Mouse (Mus musculus): ENCODE data around the gene Cyp24a1. TPM values are rescaled to one million over a fixed set of nuclear protein-coding genes. Genes with fewer than 3 reads are reported as not detected.

Gene Cyp24a1
- total and polyA plus RNA-seq, 2 experiments, result not detected

DNA sequence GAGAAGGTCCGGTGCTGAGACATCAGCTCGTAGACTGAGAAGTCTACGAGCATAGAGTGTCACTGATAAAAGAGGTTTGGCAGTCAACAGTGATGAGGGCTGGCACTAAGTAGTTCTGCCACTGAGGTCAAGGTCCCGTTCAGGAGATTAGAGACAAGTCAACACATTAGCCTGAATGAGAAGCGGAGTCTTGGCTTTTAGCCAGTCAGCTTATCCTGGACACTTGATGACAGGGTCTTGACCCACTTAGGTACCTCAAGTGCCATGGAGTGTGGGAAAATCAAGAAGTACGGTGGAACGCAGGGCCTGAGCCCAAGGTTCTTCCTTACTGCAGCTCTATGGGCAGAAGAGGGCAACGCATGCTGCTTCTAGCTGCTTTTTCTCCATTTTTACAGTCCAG, 20.3 kb downstream of the Cyp24a1 start:
- no peak for TF ChIP-seq CTCF (IDR thresholded peaks at IDR 0.05; ENCODE audit: low read depth, low read length)
- TF ChIP-seq POLR2A (IDR thresholded peaks at IDR 0.05; ENCODE audit: extremely low read depth, insufficient read depth, low read length), result no peak

DNA sequence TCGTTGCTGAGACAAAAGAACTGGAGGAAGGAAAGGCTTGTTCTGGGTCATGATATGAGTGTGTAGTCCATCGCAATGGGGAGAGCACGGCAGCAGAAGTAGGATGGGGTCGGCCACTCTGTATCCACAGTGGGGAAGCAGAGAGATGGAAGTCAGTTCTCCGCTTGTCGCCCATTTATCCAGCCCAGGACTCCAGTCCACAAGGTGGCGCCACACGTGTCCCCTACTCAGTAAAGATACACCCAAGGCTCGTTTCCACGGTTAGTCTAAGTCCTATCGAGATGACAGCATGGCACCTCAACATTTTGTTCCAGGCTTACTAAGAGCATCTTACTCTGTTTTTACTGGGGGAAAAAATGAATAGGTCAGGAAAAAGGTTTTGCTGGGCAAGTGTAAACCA, 20.7 kb downstream of the Cyp24a1 start:
- 74% methylated on average over 11 of the region's 11 CpGs for WGBS
- H3K9ac ChIP-seq (ENCODE audit: low read depth, low read length), result no peak overlapping the region
- no peaks in the 10 kb centered on the region for H3K36me3 ChIP-seq (ENCODE audit: control insufficient read depth, insufficient read depth, low read length)
- no peak overlapping the region for H3K4me3 ChIP-seq (ENCODE audit: insufficient read depth, low read depth, low read length)
- DNase-seq (ENCODE audit: extremely low read depth, low read depth, low spot score), result no peak
- no peaks in the 10 kb centered on the region for H3K27me3 ChIP-seq (ENCODE audit: control insufficient read depth, insufficient read depth, low read length)
- H3K79me2 ChIP-seq (ENCODE audit: control insufficient read depth, insufficient read depth, low read length), result no peaks in the 10 kb centered on the region
- H3K4me1 ChIP-seq (ENCODE audit: control insufficient read depth, insufficient read depth, low read length), result 0 out of 2 replicates have a peak, but pooled peaks cover 1% of the 10 kb centered on the region
- TF ChIP-seq POLR2A (IDR thresholded peaks at IDR 0.05; ENCODE audit: extremely low read depth, insufficient read depth, low read length), result no peak
- peak; percentile 62 for TF ChIP-seq CTCF (IDR thresholded peaks at IDR 0.05; ENCODE audit: low read depth, low read length)
- no peak overlapping the region for H3K27ac ChIP-seq (replicated peaks; ENCODE audit: insufficient read depth, low read depth, low read length)

More for the DNA sequence above, 20.3 kb downstream of the Cyp24a1 start:
- Histone ChIP-seq H3K4me1 (ENCODE audit: control insufficient read depth, insufficient read depth, low read length) (0 out of 2 replicates have a peak, but pooled peaks cover 1% of the 10 kb centered on the region), H3K36me3 (ENCODE audit: control insufficient read depth, insufficient read depth, low read length) (no peaks in the 10 kb centered on the region), H3K27me3 (ENCODE audit: control insufficient read depth, insufficient read depth, low read length) (no peaks in the 10 kb centered on the region), H3K9ac (ENCODE audit: low read depth, low read length) (no peak overlapping the region), H3K4me3 (ENCODE audit: insufficient read depth, low read depth, low read length) (no peak overlapping the region), H3K79me2 (ENCODE audit: control insufficient read depth, insufficient read depth, low read length) (no peaks in the 10 kb centered on the region), H3K27ac (replicated peaks; ENCODE audit: insufficient read depth, low read depth, low read length) (no peak overlapping the region)
- DNase-seq (ENCODE audit: extremely low read depth, low read depth, low spot score), result peak; percentile 69
- WGBS, result 43% methylated on average over 8 of the region's 8 CpGs

DNA sequence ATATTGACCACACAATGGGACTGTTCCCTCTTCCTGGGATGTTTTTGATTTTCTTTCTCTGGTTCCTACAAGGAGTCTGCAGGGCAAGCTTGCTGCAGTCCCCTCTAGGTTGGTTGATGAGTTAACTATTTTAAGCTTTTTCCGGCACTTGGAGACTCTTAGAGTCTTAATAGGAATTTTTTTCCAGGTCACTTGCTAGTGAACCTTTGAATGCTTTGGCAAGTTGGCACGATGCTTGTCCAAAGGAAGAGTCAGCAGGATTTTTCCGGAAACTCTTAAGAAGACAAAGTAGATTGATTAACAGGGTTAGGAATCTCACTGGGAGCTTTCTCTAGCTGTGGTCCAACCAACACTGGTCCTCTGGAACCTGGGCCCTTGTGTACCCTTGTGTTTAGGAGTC, 21.8 kb downstream of the Cyp24a1 start:
- H3K9ac ChIP-seq (ENCODE audit: low read depth, low read length), result no peak overlapping the region
- TF ChIP-seq CTCF (IDR thresholded peaks at IDR 0.05; ENCODE audit: low read depth, low read length), result no peak
- TF ChIP-seq POLR2A (IDR thresholded peaks at IDR 0.05; ENCODE audit: extremely low read depth, insufficient read depth, low read length), result no peak
- 83% methylated on average over 3 of the region's 3 CpGs for WGBS
- no peaks in the 10 kb centered on the region for H3K79me2 ChIP-seq (ENCODE audit: control insufficient read depth, insufficient read depth, low read length)
- H3K27me3 ChIP-seq (ENCODE audit: control insufficient read depth, insufficient read depth, low read length), result no peaks in the 10 kb centered on the region
- H3K36me3 ChIP-seq (ENCODE audit: control insufficient read depth, insufficient read depth, low read length), result no peaks in the 10 kb centered on the region
- 0 out of 2 replicates have a peak, but pooled peaks cover 1% of the 10 kb centered on the region for H3K4me1 ChIP-seq (ENCODE audit: control insufficient read depth, insufficient read depth, low read length)
- H3K4me3 ChIP-seq (ENCODE audit: insufficient read depth, low read depth, low read length), result no peak overlapping the region
- H3K27ac ChIP-seq (replicated peaks; ENCODE audit: insufficient read depth, low read depth, low read length), result no peak overlapping the region
- no peak for DNase-seq (ENCODE audit: extremely low read depth, low read depth, low spot score)

DNA sequence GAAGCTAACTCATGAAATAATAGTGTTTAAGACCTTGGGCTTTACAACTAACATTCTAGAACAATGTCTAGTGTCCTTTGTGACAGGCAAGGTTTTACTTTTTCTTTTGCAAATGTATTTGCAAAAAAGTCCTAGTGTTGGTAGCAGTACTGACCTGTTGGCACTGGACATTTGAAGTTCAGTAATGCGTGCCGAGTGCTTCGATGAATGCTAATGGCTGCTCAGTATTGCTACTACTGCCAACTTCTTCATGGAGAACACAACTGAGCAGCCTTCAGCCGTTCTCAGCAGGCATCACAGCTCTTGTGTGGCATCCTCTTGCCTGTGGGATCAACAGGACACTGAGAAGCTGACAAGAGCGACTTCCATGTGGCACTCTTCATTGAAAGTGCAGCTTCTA, 22.8 kb downstream of the Cyp24a1 start:
- no peaks in the 10 kb centered on the region for H3K36me3 ChIP-seq (ENCODE audit: control insufficient read depth, insufficient read depth, low read length)
- no peak overlapping the region for H3K27ac ChIP-seq (replicated peaks; ENCODE audit: insufficient read depth, low read depth, low read length)
- H3K9ac ChIP-seq (ENCODE audit: low read depth, low read length), result no peak overlapping the region
- H3K79me2 ChIP-seq (ENCODE audit: control insufficient read depth, insufficient read depth, low read length), result no peaks in the 10 kb centered on the region
- H3K27me3 ChIP-seq (ENCODE audit: control insufficient read depth, insufficient read depth, low read length), result no peaks in the 10 kb centered on the region
- H3K4me3 ChIP-seq (ENCODE audit: insufficient read depth, low read depth, low read length), result no peak overlapping the region
- H3K4me1 ChIP-seq (ENCODE audit: control insufficient read depth, insufficient read depth, low read length), result peaks cover 3% of the 10 kb centered on the region; the same call in 1 of the 2 replicates
- TF ChIP-seq POLR2A (IDR thresholded peaks at IDR 0.05; ENCODE audit: extremely low read depth, insufficient read depth, low read length) (no peak), CTCF (IDR thresholded peaks at IDR 0.05; ENCODE audit: low read depth, low read length) (no peak)
- 96% methylated on average over 5 of the region's 5 CpGs for WGBS
- no peak for DNase-seq (ENCODE audit: extremely low read depth, low read depth, low spot score)

DNA sequence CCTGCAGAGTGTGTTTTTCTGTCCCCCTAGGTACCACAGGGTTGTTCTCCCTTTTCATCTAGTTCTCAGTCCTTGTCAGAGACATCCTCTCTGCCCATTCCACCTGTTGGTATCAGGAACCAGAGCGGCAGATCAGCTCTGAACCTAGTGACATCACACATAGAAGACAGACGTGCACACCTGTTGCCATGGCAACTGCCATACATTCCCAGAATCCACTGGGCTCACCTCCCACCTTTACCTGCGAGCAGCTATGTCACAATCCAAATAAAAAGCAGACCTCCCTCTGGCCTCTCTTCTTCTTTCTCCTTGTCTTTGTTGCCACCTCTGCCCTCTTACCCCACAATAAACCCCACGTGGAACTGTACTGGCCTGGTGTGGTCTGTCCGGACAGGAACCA, 26.4 kb downstream of the Cyp24a1 start:
- DNase-seq (ENCODE audit: extremely low read depth, low read depth, low spot score), result no peak
- Histone ChIP-seq H3K27me3 (ENCODE audit: control insufficient read depth, insufficient read depth, low read length) (no peaks in the 10 kb centered on the region), H3K4me1 (ENCODE audit: control insufficient read depth, insufficient read depth, low read length) (peaks cover 1% of the 10 kb centered on the region; the same call in 1 of the 2 replicates), H3K4me3 (ENCODE audit: insufficient read depth, low read depth, low read length) (no peak overlapping the region), H3K9ac (ENCODE audit: low read depth, low read length) (no peak overlapping the region), H3K27ac (replicated peaks; ENCODE audit: insufficient read depth, low read depth, low read length) (no peak overlapping the region), H3K79me2 (ENCODE audit: control insufficient read depth, insufficient read depth, low read length) (no peaks in the 10 kb centered on the region), H3K36me3 (ENCODE audit: control insufficient read depth, insufficient read depth, low read length) (no peaks in the 10 kb centered on the region)
- TF ChIP-seq CTCF (IDR thresholded peaks at IDR 0.05; ENCODE audit: low read depth, low read length) (no peak), POLR2A (IDR thresholded peaks at IDR 0.05; ENCODE audit: extremely low read depth, insufficient read depth, low read length) (no peak)
- WGBS, result 91% methylated on average over 5 of the region's 5 CpGs

DNA sequence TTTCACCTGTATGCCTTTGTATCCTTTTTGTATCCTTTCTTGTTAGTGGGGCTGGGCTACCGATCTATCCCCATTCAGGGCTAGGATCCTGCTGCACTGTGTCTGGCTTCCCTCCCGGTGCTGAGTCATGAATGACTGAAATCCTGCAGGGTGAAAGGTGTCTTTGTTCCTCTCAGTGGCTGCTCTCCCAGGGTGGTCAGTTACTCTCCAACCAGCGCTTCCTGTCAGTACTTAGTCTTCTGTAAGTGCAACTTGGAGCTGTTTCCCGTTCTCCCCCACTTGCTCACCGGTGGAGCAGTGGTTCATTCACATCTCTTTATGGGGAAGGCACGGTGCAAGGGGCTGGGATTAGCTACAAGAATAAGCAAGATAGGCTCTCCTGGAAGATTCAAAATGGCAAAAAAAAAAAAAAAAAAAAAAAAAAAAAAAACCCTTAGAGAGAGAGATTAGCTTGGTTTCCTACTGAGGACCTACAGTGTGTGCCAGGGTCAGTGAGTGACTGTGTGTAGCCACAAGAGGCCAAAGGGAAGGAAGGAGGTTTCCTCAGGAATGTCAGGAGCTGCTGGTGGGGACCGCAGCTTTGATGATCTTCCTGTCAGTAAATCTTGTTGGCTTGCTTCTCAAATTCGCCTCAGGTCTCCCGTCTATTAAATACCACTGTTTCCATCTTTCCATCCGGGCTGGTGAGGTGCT, 27.2 kb downstream of the Cyp24a1 start:
- H3K36me3 ChIP-seq (ENCODE audit: control insufficient read depth, insufficient read depth, low read length), result no peaks in the 10 kb centered on the region
- no peaks in the 10 kb centered on the region for H3K27me3 ChIP-seq (ENCODE audit: control insufficient read depth, insufficient read depth, low read length)
- H3K4me3 ChIP-seq (ENCODE audit: insufficient read depth, low read depth, low read length), result no peak overlapping the region
- H3K9ac ChIP-seq (ENCODE audit: low read depth, low read length), result no peak overlapping the region
- peak; percentile 69 for DNase-seq (ENCODE audit: extremely low read depth, low read depth, low spot score)
- H3K27ac ChIP-seq (replicated peaks; ENCODE audit: insufficient read depth, low read depth, low read length), result no peak overlapping the region
- WGBS, result 28% methylated on average over 10 of the region's 10 CpGs
- H3K4me1 ChIP-seq (ENCODE audit: control insufficient read depth, insufficient read depth, low read length), result peaks cover 1% of the 10 kb centered on the region; the same call in 1 of the 2 replicates
- H3K79me2 ChIP-seq (ENCODE audit: control insufficient read depth, insufficient read depth, low read length), result no peaks in the 10 kb centered on the region
- no peak for TF ChIP-seq POLR2A (IDR thresholded peaks at IDR 0.05; ENCODE audit: extremely low read depth, insufficient read depth, low read length)
- TF ChIP-seq CTCF (IDR thresholded peaks at IDR 0.05; ENCODE audit: low read depth, low read length), result no peak
